Mouse (Mus musculus) intestine, embryonic 15.5 days (tissue): ENCODE data around the gene Vmn1r181. TPM values are rescaled to one million over a fixed set of nuclear protein-coding genes. Genes with fewer than 3 reads are reported as not detected.
"Not testable (repeated sequence)": the region's sequence is repeated elsewhere in the genome, so short reads cannot be mapped to it uniquely, and the experiment has no call there.

Experiments used
- ATAC-seq: fragments of 200-750 bp; cut with Nextera tagmentation; 2 replicates; pipeline ENCODE4 v1.8.0; 2017; ENCODE audit warnings: moderate TSS enrichment, moderate library complexity
- H3K27ac ChIP-seq: fragments of 300-500 bp; sonication (generic); 2 replicates; pipeline ENCODE4 v1.5.1; 2015; ENCODE audit warnings: mild to moderate bottlenecking, inconsistent platforms
- H3K27me3 ChIP-seq: fragments of 300-500 bp; sonication (generic); replicated peaks from 2 replicates; pipeline ENCODE4 v1.6.1; 2015; ENCODE audit warnings: inconsistent platforms
- H3K36me3 ChIP-seq: fragments of 300-500 bp; sonication (generic); 2 replicates; pipeline ENCODE4 v1.6.1; 2015; ENCODE audit warnings: inconsistent platforms
- H3K4me1 ChIP-seq: fragments of 300-500 bp; sonication (generic); replicated peaks from 2 replicates; pipeline ENCODE4 v1.6.1; 2015; ENCODE audit warnings: inconsistent platforms
- H3K4me2 ChIP-seq: fragments of 300-500 bp; sonication (generic); replicated peaks from 2 replicates; pipeline ENCODE4 v1.6.1; 2015; ENCODE audit warnings: mild to moderate bottlenecking, inconsistent platforms
- H3K4me3 ChIP-seq: fragments of 300-500 bp; sonication (generic); replicated peaks from 2 replicates; pipeline ENCODE4 v1.5.1; 2015; ENCODE audit warnings: inconsistent platforms
- H3K9ac ChIP-seq: fragments of 300-500 bp; sonication (generic); 2 replicates; pipeline ENCODE4 v1.6.1; 2015; ENCODE audit warnings: inconsistent platforms
- H3K9me3 ChIP-seq: fragments of 300-500 bp; sonication (generic); 2 replicates; pipeline ENCODE4 v1.6.1; 2016; ENCODE audit warnings: inconsistent platforms
- WGBS: fragments of 180-500 bp; shearing (Covaris S2); methylation state at CpG from one replicate; pipeline ENCODE4 v1.1.7; 2015; 5-methylcytosine and 5-hydroxymethylcytosine counted together
- polyA plus RNA-seq: library from polyadenylated mRNA; unstranded; fragments of >200 nt; fragmentation: Nextera tagmentation; extraction: Ambion mirVana; gene quantifications from 2 replicates; pipeline ENCODE4 v1.2.1, GENCODE M21; 2015

Vmn1r181 gene
- not detected in 2 replicates for polyA plus RNA-seq

GRCm38 (mm10) chr7:23974315-23974714, at the start of gene Vmn1r181:
Gene Vmn1r181, plus strand, starts transcription at chr7:23974615.
- H3K9ac ChIP-seq, H3K4me3 ChIP-seq, ATAC-seq, H3K4me2 ChIP-seq, H3K27me3 ChIP-seq, H3K4me1 ChIP-seq, H3K9me3 ChIP-seq, H3K27ac ChIP-seq, H3K36me3 ChIP-seq: not testable (repeated sequence)
- WGBS: 81% methylated on average over 9 of the region's 9 CpGs

GRCm38 (mm10) chr7:23926678-23927077, 47.7 kb upstream of the Vmn1r181 start, which contains the start of gene Vmn1r179:
Gene Vmn1r179, plus strand, starts transcription at chr7:23926978.
- H3K4me3 ChIP-seq: no peak within 1 kb of the TSS
- H3K36me3 ChIP-seq: no peaks in the 10 kb centered on the region
- no peaks in the 10 kb centered on the region for H3K4me1 ChIP-seq
- ATAC-seq: no peak
- no peaks in the 10 kb centered on the region for H3K9me3 ChIP-seq
- H3K4me2 ChIP-seq: no peak within 1 kb of the TSS
- H3K27me3 ChIP-seq: no peaks in the 10 kb centered on the region
- 38% methylated on average over 2 of the region's 2 CpGs for WGBS
- no peak within 1 kb of the TSS for H3K27ac ChIP-seq
- no peak within 1 kb of the TSS for H3K9ac ChIP-seq

- H3K9me3 ChIP-seq: no peaks in the 10 kb centered on the region
- no peaks in the 10 kb centered on the region for H3K4me1 ChIP-seq
- no peaks in the 10 kb centered on the region for H3K27me3 ChIP-seq
- ATAC-seq: no peak
- no peak within 1 kb of the TSS for H3K4me2 ChIP-seq
- H3K36me3 ChIP-seq: no peaks in the 10 kb centered on the region
- no peak within 1 kb of the TSS for H3K27ac ChIP-seq
- H3K9ac ChIP-seq: no peak within 1 kb of the TSS
- no peak within 1 kb of the TSS for H3K4me3 ChIP-seq
Observed at GRCm38 (mm10) chr7:23950332-23950731, 24.1 kb upstream of the Vmn1r181 start, which contains the start of gene Vmn1r180. Gene Vmn1r180, plus strand, starts transcription at chr7:23950632.

GRCm38 (mm10) chr7:23968044-23968443, 6.4 kb upstream of the Vmn1r181 start:
- not testable (repeated sequence) for ATAC-seq, H3K27ac ChIP-seq, H3K36me3 ChIP-seq, H3K4me1 ChIP-seq, H3K4me3 ChIP-seq, H3K9ac ChIP-seq, H3K9me3 ChIP-seq, H3K4me2 ChIP-seq, H3K27me3 ChIP-seq
- WGBS: 48% methylated on average over 3 of the region's 3 CpGs

GRCm38 (mm10) chr7:24001391-24001790, 27.0 kb downstream of the Vmn1r181 start, which contains the start of gene V1rd19:
Gene V1rd19, plus strand, starts transcription at chr7:24001691.
- Histone ChIP-seq H3K27me3 (no peaks in the 10 kb centered on the region), H3K27ac (no peak within 1 kb of the TSS), H3K9me3 (no peaks in the 10 kb centered on the region), H3K36me3 (no peaks in the 10 kb centered on the region), H3K4me1 (no peaks in the 10 kb centered on the region), H3K9ac (no peak within 1 kb of the TSS), H3K4me2 (no peak within 1 kb of the TSS), H3K4me3 (no peak within 1 kb of the TSS)
- ATAC-seq: no peak
- WGBS: 70% methylated on average over 2 of the region's 2 CpGs

Other genes with a start within 250 kb of the Vmn1r181 start
- gene Vmn1r174, start 222.3 kb upstream of the Vmn1r181 start, polyA plus RNA-seq: not detected in 2 replicates
- not detected in 2 replicates for gene Vmn1r175, start 164.0 kb upstream of the Vmn1r181 start, polyA plus RNA-seq
- not detected in 2 replicates for gene Vmn1r176, start 137.2 kb upstream of the Vmn1r181 start, polyA plus RNA-seq
- gene Vmn1r177, start 108.2 kb upstream of the Vmn1r181 start, polyA plus RNA-seq: not detected in 2 replicates
- gene Vmn1r178, start 82.6 kb upstream of the Vmn1r181 start, polyA plus RNA-seq: not detected in 2 replicates
- gene Vmn1r179, start 47.6 kb upstream of the Vmn1r181 start, polyA plus RNA-seq: not detected in 2 replicates
- not detected in 2 replicates for gene Vmn1r180, start 24.0 kb upstream of the Vmn1r181 start, polyA plus RNA-seq
- not detected in 2 replicates for gene V1rd19, start 27.1 kb downstream of the Vmn1r181 start, polyA plus RNA-seq
- not detected in 2 replicates for gene Vmn1r183, start 78.6 kb downstream of the Vmn1r181 start, polyA plus RNA-seq
- 13.6 and 15.6 TPM in 2 replicates for gene Zfp180, start 107.3 kb downstream of the Vmn1r181 start, polyA plus RNA-seq
- 4.8 and 6.4 TPM in 2 replicates for gene Zfp112, start 137.7 kb downstream of the Vmn1r181 start, polyA plus RNA-seq
- 12.7 and 15.2 TPM in 2 replicates for gene Zfp235, start 159.6 kb downstream of the Vmn1r181 start, polyA plus RNA-seq
- gene Zfp114, start 200.4 kb downstream of the Vmn1r181 start, polyA plus RNA-seq: 3.8 TPM in 2 replicates
- gene Zfp111, start 236.8 kb downstream of the Vmn1r181 start, polyA plus RNA-seq: 7.4 and 7.9 TPM in 2 replicates